Mouse (Mus musculus): ENCODE results near the gene Gm20388. TPM values are rescaled to one million over a fixed set of nuclear protein-coding genes. Genes with fewer than 3 reads are reported as not detected.
A peak's percentile ranks its signal among the peaks of the same experiment; 100 is the strongest.

Gene Gm20388
- polyA plus RNA-seq, 1 experiment from 2014 or later: not detected

GRCm38 (mm10) chr8:122194396-122194795 is 2283.8 kb downstream of the Gm20388 start:
- Histone ChIP-seq H3K36me3 (no peaks in the 10 kb centered on the region), H3K27ac (peak overlapping the region; percentile 11; the same call in 1 of the 2 replicates), H3K4me2 (no peak overlapping the region), H3K27me3 (0 out of 2 replicates have a peak, but pooled peaks cover 3% of the 10 kb centered on the region), H3K4me1 (replicated peaks) (peaks cover 37% of the 10 kb centered on the region), H3K4me3 (no peak overlapping the region), H3K9ac (no peak overlapping the region), H3K9me3 (replicated peaks) (no peaks in the 10 kb centered on the region)
- ATAC-seq (replicated peaks; ENCODE audit: insufficient number of reproducible peaks, insufficient read depth, low FRiP score, low read depth): peak; percentile 32; the same call in 1 of the 2 replicates
- WGBS: 54% methylated on average over 8 of the region's 8 CpGs

- Histone ChIP-seq H3K9ac (no peak overlapping the region), H3K9me3 (replicated peaks) (no peaks in the 10 kb centered on the region), H3K27me3 (0 out of 2 replicates have a peak, but pooled peaks cover 3% of the 10 kb centered on the region), H3K27ac (no peak overlapping the region), H3K4me1 (replicated peaks) (peaks cover 25% of the 10 kb centered on the region), H3K4me2 (no peak overlapping the region), H3K36me3 (no peaks in the 10 kb centered on the region), H3K4me3 (no peak overlapping the region)
- WGBS: 62% methylated on average over 5 of the region's 5 CpGs
- no peak for ATAC-seq (replicated peaks; ENCODE audit: insufficient number of reproducible peaks, insufficient read depth, low FRiP score, low read depth)
Measured at GRCm38 (mm10) chr8:122197342-122197741, 2286.7 kb downstream of the Gm20388 start.

GRCm38 (mm10) chr8:122198378-122199025 is 2287.9 kb downstream of the Gm20388 start:
- Histone ChIP-seq H3K27me3 (0 out of 2 replicates have a peak, but pooled peaks cover 3% of the 10 kb centered on the region), H3K4me2 (no peak overlapping the region), H3K4me3 (no peak overlapping the region), H3K27ac (no peak overlapping the region), H3K9ac (no peak overlapping the region), H3K4me1 (replicated peaks) (peaks cover 15% of the 10 kb centered on the region), H3K36me3 (no peaks in the 10 kb centered on the region), H3K9me3 (replicated peaks) (no peaks in the 10 kb centered on the region)
- 78% methylated on average over 12 of the region's 12 CpGs for WGBS
- ATAC-seq (replicated peaks; ENCODE audit: insufficient number of reproducible peaks, insufficient read depth, low FRiP score, low read depth): no peak

GRCm38 (mm10) chr8:122199191-122199590 is 2288.6 kb downstream of the Gm20388 start:
- no peaks in the 10 kb centered on the region for H3K9me3 ChIP-seq (replicated peaks)
- H3K4me1 ChIP-seq (replicated peaks): peaks cover 10% of the 10 kb centered on the region
- no peak overlapping the region for H3K4me3 ChIP-seq
- no peak overlapping the region for H3K27ac ChIP-seq
- no peak for ATAC-seq (replicated peaks; ENCODE audit: insufficient number of reproducible peaks, insufficient read depth, low FRiP score, low read depth)
- no peaks in the 10 kb centered on the region for H3K36me3 ChIP-seq
- no peak overlapping the region for H3K4me2 ChIP-seq
- 71% methylated on average over 9 of the region's 9 CpGs for WGBS
- no peak overlapping the region for H3K9ac ChIP-seq
- H3K27me3 ChIP-seq: 0 out of 2 replicates have a peak, but pooled peaks cover 3% of the 10 kb centered on the region

- Histone ChIP-seq H3K36me3 (no peaks in the 10 kb centered on the region), H3K9me3 (replicated peaks) (no peaks in the 10 kb centered on the region), H3K27ac (no peak overlapping the region), H3K4me2 (no peak overlapping the region), H3K4me1 (replicated peaks) (0 out of 2 replicates have a peak, but pooled peaks cover 5% of the 10 kb centered on the region), H3K27me3 (0 out of 2 replicates have a peak, but pooled peaks cover 3% of the 10 kb centered on the region), H3K9ac (no peak overlapping the region), H3K4me3 (no peak overlapping the region)
- 67% methylated on average over 4 of the region's 4 CpGs for WGBS
- ATAC-seq (replicated peaks; ENCODE audit: insufficient number of reproducible peaks, insufficient read depth, low FRiP score, low read depth): no peak
Measured at GRCm38 (mm10) chr8:122199841-122200240, 2289.2 kb downstream of the Gm20388 start.

- H3K27ac ChIP-seq: no peak overlapping the region
- WGBS: 78% methylated on average over 3 of the region's 3 CpGs
- no peaks in the 10 kb centered on the region for H3K9me3 ChIP-seq (replicated peaks)
Measured at GRCm38 (mm10) chr8:122211591-122211990, 2300.9 kb downstream of the Gm20388 start.

GRCm38 (mm10) chr8:122215630-122216029 is 2305.0 kb downstream of the Gm20388 start:
- no peak overlapping the region for H3K4me3 ChIP-seq
- ATAC-seq (replicated peaks; ENCODE audit: insufficient number of reproducible peaks, insufficient read depth, low FRiP score, low read depth): no peak

More at GRCm38 (mm10) chr8:122211591-122211990, 2300.9 kb downstream of the Gm20388 start:
- H3K4me2 ChIP-seq: no peak overlapping the region
- no peak overlapping the region for H3K9ac ChIP-seq
- 0 out of 2 replicates have a peak, but pooled peaks cover 2% of the 10 kb centered on the region for H3K4me1 ChIP-seq (replicated peaks)
- no peak overlapping the region for H3K4me3 ChIP-seq
- H3K27me3 ChIP-seq: no peaks in the 10 kb centered on the region
- ATAC-seq (replicated peaks; ENCODE audit: insufficient number of reproducible peaks, insufficient read depth, low FRiP score, low read depth): no peak
- H3K36me3 ChIP-seq: no peaks in the 10 kb centered on the region

GRCm38 (mm10) chr8:122216433-122216832 is 2305.8 kb downstream of the Gm20388 start:
- Histone ChIP-seq H3K9me3 (replicated peaks) (no peaks in the 10 kb centered on the region), H3K4me2 (no peak overlapping the region), H3K36me3 (no peaks in the 10 kb centered on the region), H3K4me3 (no peak overlapping the region), H3K4me1 (replicated peaks) (0 out of 2 replicates have a peak, but pooled peaks cover 2% of the 10 kb centered on the region), H3K27ac (no peak overlapping the region), H3K9ac (no peak overlapping the region), H3K27me3 (0 out of 2 replicates have a peak, but pooled peaks cover 4% of the 10 kb centered on the region)
- 79% methylated on average over 6 of the region's 6 CpGs for WGBS
- no peak for ATAC-seq (replicated peaks; ENCODE audit: insufficient number of reproducible peaks, insufficient read depth, low FRiP score, low read depth)

More at GRCm38 (mm10) chr8:122215630-122216029, 2305.0 kb downstream of the Gm20388 start:
- Histone ChIP-seq H3K4me2 (no peak overlapping the region), H3K36me3 (no peaks in the 10 kb centered on the region), H3K9me3 (replicated peaks) (no peaks in the 10 kb centered on the region), H3K27me3 (0 out of 2 replicates have a peak, but pooled peaks cover 4% of the 10 kb centered on the region), H3K4me1 (replicated peaks) (0 out of 2 replicates have a peak, but pooled peaks cover 2% of the 10 kb centered on the region), H3K27ac (no peak overlapping the region), H3K9ac (no peak overlapping the region)
- 44% methylated on average over 8 of the region's 8 CpGs for WGBS

GRCm38 (mm10) chr8:122217456-122218177 is 2307.0 kb downstream of the Gm20388 start:
- 0 out of 2 replicates have a peak, but pooled peaks cover 4% of the 10 kb centered on the region for H3K27me3 ChIP-seq
- H3K9me3 ChIP-seq (replicated peaks): no peaks in the 10 kb centered on the region
- H3K36me3 ChIP-seq: no peaks in the 10 kb centered on the region
- no peak overlapping the region for H3K4me2 ChIP-seq
- WGBS: 75% methylated on average over 10 of the region's 10 CpGs
- no peak overlapping the region for H3K27ac ChIP-seq
- 0 out of 2 replicates have a peak, but pooled peaks cover 2% of the 10 kb centered on the region for H3K4me1 ChIP-seq (replicated peaks)
- ATAC-seq (replicated peaks; ENCODE audit: insufficient number of reproducible peaks, insufficient read depth, low FRiP score, low read depth): no peak
- no peak overlapping the region for H3K9ac ChIP-seq
- no peak overlapping the region for H3K4me3 ChIP-seq

GRCm38 (mm10) chr8:122223976-122224649 is 2313.5 kb downstream of the Gm20388 start:
- Histone ChIP-seq H3K4me2 (no peak overlapping the region), H3K9ac (no peak overlapping the region), H3K27ac (no peak overlapping the region), H3K36me3 (no peaks in the 10 kb centered on the region), H3K27me3 (peaks cover 29% of the 10 kb centered on the region), H3K4me3 (no peak overlapping the region), H3K9me3 (replicated peaks) (no peaks in the 10 kb centered on the region), H3K4me1 (replicated peaks) (peaks cover 6% of the 10 kb centered on the region)
- ATAC-seq (replicated peaks; ENCODE audit: insufficient number of reproducible peaks, insufficient read depth, low FRiP score, low read depth): no peak
- WGBS: 73% methylated on average over 10 of the region's 10 CpGs

- H3K36me3 ChIP-seq: no peaks in the 10 kb centered on the region
- H3K4me3 ChIP-seq: no peak overlapping the region
- peaks cover 34% of the 10 kb centered on the region for H3K27me3 ChIP-seq
- no peaks in the 10 kb centered on the region for H3K9me3 ChIP-seq (replicated peaks)
- WGBS: 68% methylated on average over 6 of the region's 6 CpGs
- H3K4me1 ChIP-seq (replicated peaks): peaks cover 10% of the 10 kb centered on the region
- no peak overlapping the region for H3K27ac ChIP-seq
- 0 out of 2 replicates have a peak, but pooled peaks have one; percentile 34 for ATAC-seq (replicated peaks; ENCODE audit: insufficient number of reproducible peaks, insufficient read depth, low FRiP score, low read depth)
- H3K9ac ChIP-seq: no peak overlapping the region
- H3K4me2 ChIP-seq: no peak overlapping the region
Measured at GRCm38 (mm10) chr8:122224650-122225022, 2314.0 kb downstream of the Gm20388 start.
